Mouse (Mus musculus) 3T3-L1 (cell line): ENCODE measurements around the gene Sav1.

Experiments
- DNase-seq: peaks from one replicate; pipeline ENCODE4 v3.0.0-alpha.2; 2015; ENCODE audit warnings: low read depth, low spot score

Sav1 gene

GRCm38 (mm10) chr12:69986786-69987497 is at the start of gene Sav1:
Gene Sav1, minus strand, starts transcription at chr12:69987002.
- DNase-seq: peak; percentile 69

DNA sequence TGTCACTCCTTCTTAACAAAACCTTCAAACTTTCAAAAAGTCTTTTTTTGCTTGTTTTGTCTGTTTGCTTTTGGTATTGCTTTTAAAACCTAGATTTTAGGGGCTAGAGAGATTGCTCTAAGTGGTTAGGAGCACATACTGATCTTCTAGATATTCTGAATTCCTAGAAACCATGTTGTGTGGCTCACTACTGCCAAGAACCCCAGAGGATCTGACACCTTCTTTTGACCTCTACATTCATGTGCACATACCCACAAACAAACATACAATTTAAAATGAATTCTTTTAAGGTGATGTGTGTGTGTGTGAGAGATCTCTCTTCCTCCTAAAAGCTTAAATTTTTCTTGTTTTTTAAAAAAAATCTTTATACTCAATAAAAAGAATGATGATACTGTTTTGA is 39.4 kb upstream of the Sav1 start:
- DNase-seq: no peak

DNA sequence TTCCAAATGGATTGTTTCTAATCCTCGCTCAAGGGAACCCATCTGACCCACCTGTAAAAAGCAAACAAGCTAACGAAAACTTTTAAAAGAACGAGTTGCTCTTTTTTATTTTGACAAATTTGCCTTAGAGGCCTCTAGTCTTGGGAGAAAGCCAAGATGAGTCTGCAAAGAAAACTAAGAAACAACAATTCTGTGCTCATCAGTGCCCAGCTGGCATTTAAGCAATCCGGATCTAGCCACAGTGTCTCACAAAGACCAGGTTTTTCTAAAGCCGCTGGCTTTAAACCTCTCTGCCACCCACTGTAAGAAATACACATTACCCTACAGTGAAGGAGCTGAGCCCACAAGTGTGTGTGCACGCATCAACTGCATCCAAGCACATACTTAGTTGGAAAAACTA is 38.6 kb upstream of the Sav1 start:
- DNase-seq: no peak

DNA sequence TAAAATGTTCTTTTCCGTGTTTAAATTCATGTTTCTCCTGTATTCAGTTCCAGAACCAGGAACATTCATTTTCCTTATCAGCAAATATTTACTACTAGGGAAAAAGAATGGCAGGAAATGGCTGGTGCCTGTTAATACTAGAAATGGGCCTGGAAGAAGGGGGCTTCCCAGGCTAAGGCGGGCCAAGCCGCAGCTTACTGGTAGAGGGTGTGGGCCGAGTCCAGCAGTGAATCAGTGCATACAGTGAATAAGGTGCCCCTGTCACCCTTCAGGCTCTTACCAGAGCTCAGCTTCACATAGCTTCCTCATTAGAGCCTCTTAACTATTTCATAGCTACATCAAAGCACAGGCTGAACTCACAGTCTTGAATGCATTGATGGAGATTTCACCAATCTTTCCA is 36.8 kb upstream of the Sav1 start:
- no peak for DNase-seq

DNA sequence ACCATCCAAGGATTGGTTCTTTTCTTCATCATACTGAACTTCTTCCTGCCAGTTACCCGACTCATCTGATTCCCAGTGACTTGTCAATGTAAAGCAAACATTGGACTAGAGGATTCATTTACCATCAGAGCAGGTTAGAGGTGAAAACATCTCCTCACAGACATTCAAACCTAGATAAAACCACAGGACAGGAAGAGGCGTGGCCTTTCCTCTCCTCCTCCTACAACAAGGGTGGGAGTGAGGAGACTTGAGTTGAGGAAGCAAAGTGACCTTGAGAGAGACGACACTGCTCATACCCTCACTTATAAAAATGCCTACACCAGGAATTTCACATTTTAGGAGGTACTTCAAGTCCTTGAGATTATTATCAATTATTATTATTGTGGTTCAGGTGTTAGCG is 31.4 kb upstream of the Sav1 start:
- no peak for DNase-seq

GRCm38 (mm10) chr12:70015936-70016335 is 29.1 kb upstream of the Sav1 start:
- DNase-seq: peak; percentile 20

DNA sequence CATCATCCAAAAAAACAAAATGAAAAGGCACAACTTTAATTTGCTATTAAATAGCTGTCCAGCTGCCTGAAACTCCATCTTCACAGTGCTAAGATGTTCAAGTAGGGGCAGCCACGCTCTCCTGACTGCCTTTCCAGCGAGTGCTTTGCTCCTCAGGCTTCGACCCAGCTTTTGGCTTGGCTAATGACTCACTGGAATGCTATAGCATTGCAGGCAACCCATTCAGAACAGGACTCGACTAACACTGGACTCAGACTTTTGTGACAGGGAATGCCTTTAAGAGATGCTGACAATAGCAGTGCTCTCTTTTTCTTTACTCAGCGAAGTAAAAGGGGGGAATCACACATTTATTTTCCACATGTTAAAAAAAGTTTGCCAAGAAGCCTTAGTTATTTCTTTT is 24.9 kb upstream of the Sav1 start:
- peak; percentile 52 for DNase-seq

DNA sequence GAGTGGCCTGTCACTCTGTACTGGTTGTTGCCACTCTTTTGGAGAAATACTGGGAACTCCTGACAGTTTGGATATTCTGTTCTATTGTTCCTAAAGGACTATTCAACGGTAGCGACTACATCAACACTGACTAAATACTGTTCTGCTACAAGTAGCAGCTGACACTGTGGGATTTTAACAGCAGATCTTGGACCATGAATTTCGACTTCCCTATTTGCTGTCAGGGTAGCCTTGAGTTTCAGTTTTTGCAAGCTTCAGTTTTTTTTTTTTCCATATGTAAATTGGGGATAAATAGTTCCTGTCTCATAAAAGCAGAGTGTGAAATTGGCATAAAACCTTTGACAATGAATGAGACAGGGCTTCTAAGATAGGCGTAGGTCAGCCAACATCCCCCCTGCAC is 23.6 kb upstream of the Sav1 start:
- no peak for DNase-seq

- no peak for DNase-seq
Measured at GRCm38 (mm10) chr12:70005103-70005502, 18.3 kb upstream of the Sav1 start.

DNA sequence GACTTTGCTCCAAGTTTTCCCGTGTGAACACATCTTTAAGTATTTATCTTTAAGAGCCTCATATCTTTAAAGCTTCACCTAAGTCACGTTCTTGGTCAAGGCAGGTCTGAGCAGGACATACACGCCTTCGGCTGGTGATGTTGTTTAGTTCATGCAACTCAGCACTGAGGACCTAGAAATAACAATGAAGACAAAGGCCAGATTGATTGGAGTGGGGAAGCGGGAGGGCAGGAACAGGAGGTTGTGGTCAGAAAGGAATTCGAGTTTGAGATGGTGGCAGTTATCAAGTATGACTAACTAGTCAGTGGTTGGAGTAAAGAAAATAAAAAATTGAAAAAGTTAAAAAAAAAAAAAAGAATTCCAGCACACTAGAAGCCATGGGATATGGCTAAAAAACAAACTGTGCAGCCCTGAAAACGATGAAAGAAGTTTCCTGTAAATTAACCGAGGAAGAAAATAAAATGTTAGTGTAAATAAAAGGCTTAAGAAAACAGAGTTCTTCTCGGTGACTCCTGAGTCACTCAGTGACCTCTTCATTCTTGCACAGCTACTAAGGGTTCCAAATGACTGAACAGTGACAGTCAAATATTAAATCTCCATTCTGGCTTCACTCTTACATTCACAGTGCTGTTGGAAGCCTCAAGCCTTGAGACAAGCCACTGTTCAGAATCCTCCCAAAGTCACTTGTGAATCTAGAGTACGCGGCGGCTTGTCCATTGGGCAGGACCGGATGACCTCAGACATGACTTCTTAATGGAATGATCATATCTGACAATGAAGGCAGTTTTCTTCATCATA is 11.6 kb upstream of the Sav1 start:
- DNase-seq: peak; percentile 97

- DNase-seq: no peak
Measured at GRCm38 (mm10) chr12:69995382-69995781, 8.6 kb upstream of the Sav1 start.

GRCm38 (mm10) chr12:69986241-69986762 is 500 bp downstream of the Sav1 start:
- peak; percentile 52 for DNase-seq

DNA sequence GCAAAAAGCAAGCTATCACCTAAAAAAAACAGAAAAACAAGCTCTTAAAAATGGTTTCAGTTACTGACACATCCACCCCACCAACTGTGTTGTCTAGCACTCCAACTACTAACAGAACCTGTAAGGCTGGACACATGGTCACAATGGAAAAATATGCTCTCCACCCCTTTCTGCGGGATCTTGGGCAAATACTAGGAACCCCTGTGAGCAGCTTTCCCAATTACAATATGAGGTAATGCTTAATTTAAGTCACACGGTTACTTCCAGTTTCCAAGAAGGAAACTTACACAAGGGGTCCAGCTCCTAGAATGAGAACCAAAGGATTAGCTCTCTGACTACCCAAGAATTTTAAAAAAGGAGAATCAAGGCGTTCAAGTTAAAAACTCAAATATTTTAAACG is 1.3 kb downstream of the Sav1 start:
- peak; percentile 52 for DNase-seq

GRCm38 (mm10) chr12:69982874-69983273 is 3.9 kb downstream of the Sav1 start:
- DNase-seq: peak; percentile 46

GRCm38 (mm10) chr12:69977376-69977998 is 9.3 kb downstream of the Sav1 start:
- DNase-seq: no peak

- DNase-seq: no peak
Measured at GRCm38 (mm10) chr12:69976688-69977087, 10.1 kb downstream of the Sav1 start.

DNA sequence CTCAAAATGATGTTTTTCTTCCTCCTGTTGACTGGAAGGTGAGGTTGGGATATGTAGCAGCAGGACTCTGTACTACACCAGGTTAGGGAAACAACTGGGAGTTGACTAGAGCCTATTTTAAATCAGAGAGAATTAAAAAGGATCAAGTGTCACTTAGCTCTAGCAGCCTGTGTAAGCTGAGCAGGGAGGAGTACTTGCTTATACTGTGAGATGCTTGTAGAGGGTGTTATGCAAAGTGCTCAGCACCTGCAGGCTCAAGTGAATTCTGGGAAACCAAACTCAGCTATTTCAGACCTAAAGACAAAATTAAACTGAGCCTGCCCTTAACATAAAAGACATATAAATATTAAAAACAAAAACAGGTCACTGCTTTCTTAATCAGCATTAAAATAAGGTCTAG is 13.1 kb downstream of the Sav1 start:
- no peak for DNase-seq

DNA sequence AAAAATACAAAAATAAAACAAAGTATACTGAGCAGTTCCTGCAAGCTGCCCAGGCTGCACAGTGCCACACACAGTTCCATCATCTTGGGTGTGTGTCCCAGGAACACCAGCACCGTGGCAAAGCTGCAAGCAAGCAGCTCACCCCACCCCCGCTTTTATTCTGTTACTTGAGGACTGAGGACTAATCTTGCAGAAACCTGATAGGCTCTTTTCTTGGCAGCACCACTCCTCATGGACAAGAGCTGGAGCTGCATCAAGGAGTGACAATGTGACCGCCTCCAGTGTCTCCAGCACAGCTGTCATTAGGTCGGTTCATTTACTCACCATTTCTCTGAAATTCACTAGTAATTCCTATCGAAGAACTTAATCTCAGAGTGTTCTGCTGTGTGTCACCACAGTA is 18.6 kb downstream of the Sav1 start:
- no peak for DNase-seq

DNA sequence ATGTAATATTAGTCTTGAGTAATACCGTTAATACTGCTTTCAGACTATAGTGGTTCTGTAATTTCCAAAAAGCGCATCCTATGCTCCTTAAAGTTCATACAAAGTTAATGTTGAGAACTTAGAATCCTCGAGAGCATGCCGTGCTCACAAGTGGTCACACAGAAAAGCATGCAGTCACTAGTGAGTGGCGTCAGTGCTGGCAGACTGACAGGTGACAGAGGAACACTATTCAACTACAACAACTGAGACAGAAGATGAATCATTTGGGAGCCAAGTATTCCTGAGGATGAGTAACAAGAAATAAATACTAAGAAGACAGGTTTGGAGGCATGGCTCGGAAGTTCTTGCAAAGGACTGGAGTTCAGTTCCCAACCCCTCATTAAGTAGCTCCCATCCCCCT is 19.7 kb downstream of the Sav1 start:
- peak; percentile 19 for DNase-seq

GRCm38 (mm10) chr12:69966071-69966470 is 20.7 kb downstream of the Sav1 start:
- no peak for DNase-seq

DNA sequence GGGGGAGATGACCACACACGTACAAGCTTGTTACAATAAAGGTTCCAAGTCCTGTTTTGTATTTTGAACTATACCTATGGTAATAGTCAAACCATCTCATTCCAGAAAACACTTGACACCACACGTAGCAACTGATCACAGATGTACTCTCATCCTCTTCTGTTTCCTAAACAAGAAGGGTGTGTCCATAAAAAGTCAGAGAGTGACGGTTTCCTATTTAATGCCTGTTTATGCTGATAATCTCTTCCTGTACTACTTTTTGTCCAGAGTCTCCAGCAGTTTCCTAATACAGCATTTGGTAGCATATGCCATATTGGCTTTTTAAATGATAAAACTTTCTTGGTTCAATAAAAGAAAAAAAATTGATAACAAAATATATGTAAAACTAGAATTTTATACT is 21.2 kb downstream of the Sav1 start:
- DNase-seq: no peak

GRCm38 (mm10) chr12:69963141-69963540 is 23.7 kb downstream of the Sav1 start:
- DNase-seq: no peak
